Mouse (Mus musculus) hindbrain, postnatal 0 days (tissue): ENCODE measurements around the gene Epha2. TPM values are rescaled to one million over a fixed set of nuclear protein-coding genes. Genes with fewer than 3 reads are reported as not detected.

Experiments used
- ATAC-seq: fragments of 200-750 bp; cut with Nextera tagmentation; 2 replicates; pipeline ENCODE4 v1.8.0; 2017; ENCODE audit warnings: mild to moderate bottlenecking, moderate TSS enrichment, moderate library complexity
- DNase-seq: peaks from one replicate; pipeline ENCODE4 v3.0.0-alpha.2; 2015; ENCODE audit warnings: low spot score
- H3K27ac ChIP-seq: fragments of 300-500 bp; sonication (generic); 2 replicates; pipeline ENCODE4 v1.5.1; 2014; ENCODE audit warnings: mild to moderate bottlenecking
- H3K27me3 ChIP-seq: fragments of 300-500 bp; sonication (generic); 2 replicates; pipeline ENCODE4 v1.6.1; 2014; ENCODE audit warnings: low read length, mixed read lengths; ENCODE audit not compliant: insufficient read depth
- H3K36me3 ChIP-seq: fragments of 300-500 bp; sonication (generic); 2 replicates; pipeline ENCODE4 v1.6.1; 2014; ENCODE audit warnings: low read length, mixed read lengths; ENCODE audit not compliant: insufficient read depth
- H3K4me1 ChIP-seq: fragments of 300-500 bp; sonication (generic); 2 replicates; pipeline ENCODE4 v1.6.1; 2014; ENCODE audit warnings: antibody characterized with exemption, low read length, mixed read lengths; ENCODE audit not compliant: insufficient read depth
- H3K4me2 ChIP-seq: fragments of 300-500 bp; sonication (generic); 2 replicates; pipeline ENCODE4 v1.6.1; 2014; ENCODE audit warnings: low read depth, mild to moderate bottlenecking, low read length, moderate library complexity, mixed read lengths
- H3K4me3 ChIP-seq: fragments of 300-500 bp; sonication (generic); 2 replicates; pipeline ENCODE4 v1.5.1; 2014; ENCODE audit warnings: low read length
- H3K9ac ChIP-seq: fragments of 300-500 bp; sonication (generic); replicated peaks from 2 replicates; pipeline ENCODE4 v1.6.1; 2014; ENCODE audit warnings: mild to moderate bottlenecking, low read length, moderate library complexity, mixed read lengths
- H3K9me3 ChIP-seq: fragments of 300-500 bp; sonication (generic); 2 replicates; pipeline ENCODE4 v1.6.1; 2016; ENCODE audit warnings: low read length, mixed read lengths
- CTCF ChIP-seq: IDR thresholded peaks from 2 replicates; pipeline ENCODE4 v1.5.1; 2016; ENCODE audit warnings: antibody characterized with exemption, control low read depth, low read depth
- WGBS: fragments of 180-500 bp; shearing (Covaris S2); extraction: QIAGEN DNeasy Blood & Tissue Kit; methylation state at CpG from one replicate; pipeline ENCODE4 v1.1.7; 2014; 5-methylcytosine and 5-hydroxymethylcytosine counted together
- polyA plus RNA-seq: library from polyadenylated mRNA; unstranded; fragments of >200 nt; fragmentation: Nextera tagmentation; extraction: Ambion mirVana; gene quantifications from 2 replicates; pipeline ENCODE4 v1.2.1, GENCODE M21; 2015
- total RNA-seq: library from RNA; depleted of rRNA; stranded (reverse); fragments of >200 nt; gene quantifications from 2 replicates; pipeline ENCODE4 v1.2.3, GENCODE M21; 2014

The Epha2 gene
- total and polyA plus RNA-seq, 2 experiments from 2014 or later, result 0.46 to 1.6 TPM

GRCm38 (mm10) chr4:141277157-141277556 lies 23.9 kb upstream of the Epha2 start:
- DNase-seq (no peak), ATAC-seq (no peak)
- 90% methylated on average over 8 of the region's 8 CpGs for WGBS
- Histone ChIP-seq H3K9ac (no peak overlapping the region), H3K36me3 (no peaks in the 10 kb centered on the region), H3K27ac (no peak overlapping the region), H3K27me3 (no peaks in the 10 kb centered on the region), H3K9me3 (no peaks in the 10 kb centered on the region), H3K4me1 (peaks cover 8% of the 10 kb centered on the region; the same call in 1 of the 2 replicates), H3K4me2 (no peak overlapping the region), H3K4me3 (no peak overlapping the region)
- no peak for TF ChIP-seq CTCF

GRCm38 (mm10) chr4:141278154-141278553 lies 22.9 kb upstream of the Epha2 start:
- H3K4me1 ChIP-seq, result peaks cover 8% of the 10 kb centered on the region; the same call in 1 of the 2 replicates
- 0 out of 2 replicates have a peak, but pooled peaks have one; percentile 16 for ATAC-seq
- TF ChIP-seq CTCF, result peak; percentile 12

GRCm38 (mm10) chr4:141279327-141279726 lies 21.7 kb upstream of the Epha2 start:
- H3K4me1 ChIP-seq, result peaks cover 7% of the 10 kb centered on the region; the same call in 1 of the 2 replicates
- no peak overlapping the region for H3K4me3 ChIP-seq
- H3K9me3 ChIP-seq, result no peaks in the 10 kb centered on the region
- 50% methylated on average over 15 of the region's 15 CpGs for WGBS
- DNase-seq (no peak), ATAC-seq (no peak)
- no peak overlapping the region for H3K9ac ChIP-seq
- H3K27ac ChIP-seq, result no peak overlapping the region
- H3K36me3 ChIP-seq, result no peaks in the 10 kb centered on the region
- H3K4me2 ChIP-seq, result no peak overlapping the region
- no peaks in the 10 kb centered on the region for H3K27me3 ChIP-seq
- TF ChIP-seq CTCF, result no peak

More at GRCm38 (mm10) chr4:141278154-141278553, 22.9 kb upstream of the Epha2 start:
- Histone ChIP-seq H3K9me3 (no peaks in the 10 kb centered on the region), H3K27me3 (no peaks in the 10 kb centered on the region), H3K4me2 (no peak overlapping the region), H3K27ac (peak overlapping the region; percentile 45; the same call in 1 of the 2 replicates), H3K36me3 (no peaks in the 10 kb centered on the region), H3K9ac (no peak overlapping the region), H3K4me3 (no peak overlapping the region)
- DNase-seq, result no peak
- 61% methylated on average over 7 of the region's 7 CpGs for WGBS

GRCm38 (mm10) chr4:141279783-141280182 lies 21.3 kb upstream of the Epha2 start:
- ATAC-seq, result no peak
- no peak overlapping the region for H3K4me3 ChIP-seq
- TF ChIP-seq CTCF, result no peak
- DNase-seq, result no peak
- peaks cover 2% of the 10 kb centered on the region; the same call in 1 of the 2 replicates for H3K4me1 ChIP-seq
- H3K27ac ChIP-seq, result no peak overlapping the region
- H3K9ac ChIP-seq, result no peak overlapping the region
- no peak overlapping the region for H3K4me2 ChIP-seq
- 93% methylated on average over 6 of the region's 6 CpGs for WGBS
- H3K36me3 ChIP-seq, result no peaks in the 10 kb centered on the region
- no peaks in the 10 kb centered on the region for H3K9me3 ChIP-seq
- no peaks in the 10 kb centered on the region for H3K27me3 ChIP-seq

- Histone ChIP-seq H3K27ac (no peak overlapping the region), H3K4me2 (no peak overlapping the region), H3K4me3 (no peak overlapping the region), H3K9me3 (no peaks in the 10 kb centered on the region), H3K9ac (no peak overlapping the region), H3K4me1 (no peaks in the 10 kb centered on the region), H3K36me3 (no peaks in the 10 kb centered on the region), H3K27me3 (no peaks in the 10 kb centered on the region)
- TF ChIP-seq CTCF, result no peak
- DNase-seq, result no peak
- ATAC-seq, result no peak
- 98% methylated on average over 1 of the region's 1 CpGs for WGBS
These were observed 20.6 kb upstream of the Epha2 start for GRCm38 (mm10) chr4:141280471-141280870.

- no peak overlapping the region for H3K4me3 ChIP-seq
- H3K36me3 ChIP-seq, result no peaks in the 10 kb centered on the region
- ATAC-seq (no peak), DNase-seq (no peak)
- H3K9ac ChIP-seq, result no peak overlapping the region
- no peak overlapping the region for H3K4me2 ChIP-seq
- no peak for TF ChIP-seq CTCF
- no peaks in the 10 kb centered on the region for H3K9me3 ChIP-seq
- H3K4me1 ChIP-seq, result no peaks in the 10 kb centered on the region
- no peaks in the 10 kb centered on the region for H3K27me3 ChIP-seq
- no peak overlapping the region for H3K27ac ChIP-seq
- 51% methylated on average over 6 of the region's 6 CpGs for WGBS
These were observed 19.9 kb upstream of the Epha2 start for GRCm38 (mm10) chr4:141281153-141281552.

- no peak for ATAC-seq
- TF ChIP-seq CTCF, result no peak
- H3K27me3 ChIP-seq, result no peaks in the 10 kb centered on the region
- no peaks in the 10 kb centered on the region for H3K36me3 ChIP-seq
- no peaks in the 10 kb centered on the region for H3K9me3 ChIP-seq
- H3K9ac ChIP-seq, result no peak overlapping the region
- H3K4me2 ChIP-seq, result no peak overlapping the region
- WGBS, result 67% methylated on average over 1 of the region's 1 CpGs
- no peak overlapping the region for H3K27ac ChIP-seq
- H3K4me3 ChIP-seq, result no peak overlapping the region
- DNase-seq, result no peak
- no peaks in the 10 kb centered on the region for H3K4me1 ChIP-seq
These were observed 19.5 kb upstream of the Epha2 start for GRCm38 (mm10) chr4:141281578-141281977.
